Mouse (Mus musculus) lung, postnatal 0 days (tissue): Measurements from ENCODE around the gene Med16. TPM values are rescaled to one million over a fixed set of nuclear protein-coding genes. Genes with fewer than 3 reads are reported as not detected.
A peak's percentile ranks its signal among the peaks of the same experiment; 100 is the strongest.

ENCODE experiments used
- ATAC-seq: fragments of 200-750 bp; cut with Nextera tagmentation; 2 replicates; pipeline ENCODE4 v1.8.0; 2017; ENCODE audit warnings: moderate library complexity
- DNase-seq: peaks from one replicate; pipeline ENCODE4 v3.0.0-alpha.2; 2016; ENCODE audit warnings: low spot score
- H3K27ac ChIP-seq: fragments of 300-500 bp; sonication (generic); 2 replicates; pipeline ENCODE4 v1.5.1; 2014; ENCODE audit warnings: antibody characterized with exemption, mild to moderate bottlenecking, low read length, mixed read lengths
- H3K27me3 ChIP-seq: fragments of 300-500 bp; sonication (generic); replicated peaks from 2 replicates; pipeline ENCODE4 v1.6.1; 2014; ENCODE audit warnings: low read length, mixed read lengths; ENCODE audit not compliant: insufficient read depth
- H3K36me3 ChIP-seq: fragments of 300-500 bp; sonication (generic); 2 replicates; pipeline ENCODE4 v1.6.1; 2014; ENCODE audit warnings: low read length, mixed read lengths; ENCODE audit not compliant: insufficient read depth
- H3K4me1 ChIP-seq: fragments of 300-500 bp; sonication (generic); 2 replicates; pipeline ENCODE4 v1.6.1; 2014; ENCODE audit warnings: antibody characterized with exemption, low read depth, low read length, mixed read lengths; ENCODE audit not compliant: insufficient read depth
- H3K4me2 ChIP-seq: fragments of 300-500 bp; sonication (generic); replicated peaks from 2 replicates; pipeline ENCODE4 v1.6.1; 2014; ENCODE audit warnings: low read depth, mild to moderate bottlenecking, low read length, moderate library complexity, mixed read lengths
- H3K4me3 ChIP-seq: fragments of 300-500 bp; sonication (generic); 2 replicates; pipeline ENCODE4 v1.5.1; 2014; ENCODE audit warnings: low read depth, low read length
- H3K9ac ChIP-seq: fragments of 300-500 bp; sonication (generic); replicated peaks from 2 replicates; pipeline ENCODE4 v1.6.1; 2014; ENCODE audit warnings: low read depth, mild to moderate bottlenecking
- H3K9me3 ChIP-seq: fragments of 300-500 bp; sonication (generic); 2 replicates; pipeline ENCODE4 v1.6.1; 2016; ENCODE audit warnings: low read length, mixed read lengths
- CTCF ChIP-seq: IDR thresholded peaks from 2 replicates; pipeline ENCODE4 v1.5.1; 2016; ENCODE audit warnings: antibody characterized with exemption, mild to moderate bottlenecking
- EP300 ChIP-seq: IDR thresholded peaks from 2 replicates; pipeline ENCODE4 v1.6.1; 2016; ENCODE audit warnings: antibody characterized with exemption, mild to moderate bottlenecking, control low read depth
- WGBS: fragments of 180-500 bp; shearing (Covaris S2); extraction: QIAGEN DNeasy Blood & Tissue Kit; methylation state at CpG from one replicate; pipeline ENCODE4 v1.1.7; 2014; 5-methylcytosine and 5-hydroxymethylcytosine counted together
- polyA plus RNA-seq: library from polyadenylated mRNA; unstranded; fragments of >200 nt; fragmentation: Nextera tagmentation; extraction: Ambion mirVana; gene quantifications from 2 replicates; pipeline ENCODE4 v1.2.1, GENCODE M21; 2015

Med16 gene
- polyA plus RNA-seq, 1 experiment from 2014 or later: 32.8 TPM

GRCm38 (mm10) chr10:79940749-79941148 lies 32.0 kb upstream of the Med16 start:
- Histone ChIP-seq H3K9ac (no peak overlapping the region), H3K36me3 (no peaks in the 10 kb centered on the region), H3K27me3 (no peaks in the 10 kb centered on the region), H3K4me1 (peaks cover 35% of the 10 kb centered on the region), H3K9me3 (no peaks in the 10 kb centered on the region), H3K4me3 (no peak overlapping the region), H3K27ac (no peak overlapping the region), H3K4me2 (no peak overlapping the region)
- TF ChIP-seq CTCF (no peak), EP300 (no peak)
- DNase-seq (no peak), ATAC-seq (no peak)
- 40% methylated on average over 7 of the region's 7 CpGs for WGBS

- Histone ChIP-seq H3K4me1 (peaks cover 48% of the 10 kb centered on the region), H3K27me3 (no peaks in the 10 kb centered on the region), H3K9me3 (no peaks in the 10 kb centered on the region), H3K4me2 (peak overlapping the region; percentile 50), H3K27ac (peak overlapping the region; percentile 89), H3K9ac (no peak overlapping the region), H3K4me3 (no peak overlapping the region), H3K36me3 (no peaks in the 10 kb centered on the region)
- TF ChIP-seq CTCF: no peak
- no peak for TF ChIP-seq EP300
- 78% methylated on average over 11 of the region's 11 CpGs for WGBS
- no peak for DNase-seq
- no peak for ATAC-seq
Observed at GRCm38 (mm10) chr10:79937775-79938526, 29.2 kb upstream of the Med16 start.

DNA sequence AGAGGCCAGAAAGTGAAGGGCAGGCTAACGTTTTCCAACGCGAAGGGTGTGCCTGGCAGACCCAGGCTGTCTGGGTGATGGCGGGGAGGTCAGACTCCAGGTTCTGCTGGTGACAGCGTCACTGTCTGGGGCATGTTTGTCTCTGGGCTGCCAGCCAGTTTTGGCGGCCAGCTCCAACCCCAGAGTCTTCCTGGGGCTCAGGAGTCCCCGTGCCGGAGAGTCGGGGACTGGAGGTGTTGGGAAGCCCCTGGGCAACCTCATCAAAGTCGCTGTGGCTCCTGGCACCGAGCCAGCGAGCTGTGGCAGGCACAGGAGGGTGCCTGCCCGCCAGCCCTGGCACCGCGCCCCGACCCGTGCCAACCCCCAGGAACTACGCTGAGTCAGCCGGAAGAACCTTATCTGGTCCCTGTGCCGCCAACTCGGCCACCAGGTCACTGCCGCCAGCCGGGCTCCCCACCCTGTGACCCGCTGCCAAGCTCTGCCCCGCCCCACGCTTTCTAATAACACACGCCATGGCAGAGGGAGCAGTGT lies 28.3 kb upstream of the Med16 start:
- H3K27me3 ChIP-seq: no peaks in the 10 kb centered on the region
- peak; percentile 93 for DNase-seq
- TF ChIP-seq CTCF (no peak), EP300 (peak; percentile 56; the same call in 1 of the 2 replicates)
- peak overlapping the region; percentile 50 for H3K4me2 ChIP-seq
- H3K4me1 ChIP-seq: peaks cover 58% of the 10 kb centered on the region
- H3K9ac ChIP-seq: no peak overlapping the region
- no peaks in the 10 kb centered on the region for H3K9me3 ChIP-seq
- peak overlapping the region; percentile 89 for H3K27ac ChIP-seq
- WGBS: 8% methylated on average over 26 of the region's 27 CpGs
- H3K36me3 ChIP-seq: no peaks in the 10 kb centered on the region
- peak overlapping the region; percentile 10; the same call in 1 of the 2 replicates for H3K4me3 ChIP-seq
- ATAC-seq: peak; percentile 74

- H3K4me2 ChIP-seq: peak overlapping the region; percentile 50
- peak overlapping the region; percentile 10; the same call in 1 of the 2 replicates for H3K4me3 ChIP-seq
- ATAC-seq: no peak
- H3K9ac ChIP-seq: no peak overlapping the region
- H3K27me3 ChIP-seq: no peaks in the 10 kb centered on the region
- TF ChIP-seq EP300 (no peak; the same call in 1 of the 2 replicates), CTCF (0 out of 2 replicates have a peak, but pooled peaks have one; percentile 21)
- H3K9me3 ChIP-seq: no peaks in the 10 kb centered on the region
- H3K4me1 ChIP-seq: peaks cover 59% of the 10 kb centered on the region
- DNase-seq: peak; percentile 62
- H3K36me3 ChIP-seq: peaks cover 3% of the 10 kb centered on the region; the same call in 1 of the 2 replicates
- H3K27ac ChIP-seq: peak overlapping the region; percentile 89
- 18% methylated on average over 10 of the region's 10 CpGs for WGBS
Observed at GRCm38 (mm10) chr10:79936284-79936910, 27.7 kb upstream of the Med16 start.

- no peak overlapping the region for H3K4me2 ChIP-seq
- H3K4me3 ChIP-seq: no peak overlapping the region
- peaks cover 12% of the 10 kb centered on the region; the same call in 1 of the 2 replicates for H3K36me3 ChIP-seq
- TF ChIP-seq EP300: no peak
- TF ChIP-seq CTCF: no peak
- ATAC-seq (no peak), DNase-seq (no peak)
- WGBS: 84% methylated on average over 16 of the region's 16 CpGs
- peaks cover 59% of the 10 kb centered on the region for H3K4me1 ChIP-seq
- peak overlapping the region; percentile 65 for H3K27ac ChIP-seq
- no peaks in the 10 kb centered on the region for H3K9me3 ChIP-seq
- no peak overlapping the region for H3K9ac ChIP-seq
- no peaks in the 10 kb centered on the region for H3K27me3 ChIP-seq
Observed at GRCm38 (mm10) chr10:79934794-79935569, 26.3 kb upstream of the Med16 start.
